Mouse (Mus musculus) layer of hippocampus, postnatal 25 days (tissue): ENCODE measurements around the gene Ifnk. TPM values are rescaled to one million over a fixed set of nuclear protein-coding genes. Genes with fewer than 3 reads are reported as not detected.
A peak's percentile ranks its signal among the peaks of the same experiment; 100 is the strongest.

Experiments used
- DNase-seq, 2 experiments: peaks; one replicate each; pipeline ENCODE4 v3.0.0; 2022; ENCODE audit warnings: mixed read lengths in 2 of 2, low spot score in 1 of 2; ENCODE audit errors: extremely low spot score in 1 of 2
- total RNA-seq, 2 experiments: library from RNA; stranded (reverse); gene quantifications; 2 replicates each; pipeline ENCODE4 v1.2.3; 2021

Ifnk gene
- total RNA-seq, 2 experiments from 2014 or later, result not detected

DNA sequence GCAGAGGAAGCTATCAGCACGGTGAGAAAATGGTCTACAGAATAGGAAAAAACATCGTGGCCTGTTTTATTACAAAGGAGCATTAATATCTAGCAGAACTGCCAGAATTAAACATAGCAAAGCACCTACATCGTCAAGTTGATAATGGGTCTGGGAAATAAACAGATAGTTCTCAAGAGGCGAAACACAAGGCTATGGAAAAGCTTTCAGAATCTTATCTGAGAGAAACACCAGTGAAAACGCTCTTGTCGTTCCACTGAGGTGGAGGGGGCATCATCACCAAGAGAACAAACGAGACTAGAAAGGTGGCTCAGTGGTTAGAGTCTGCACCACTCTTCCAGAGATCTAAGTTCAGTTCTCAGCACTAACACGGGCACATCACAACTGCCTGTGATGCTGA is 14.9 kb upstream of the Ifnk start:
- DNase-seq, result no peak

DNA sequence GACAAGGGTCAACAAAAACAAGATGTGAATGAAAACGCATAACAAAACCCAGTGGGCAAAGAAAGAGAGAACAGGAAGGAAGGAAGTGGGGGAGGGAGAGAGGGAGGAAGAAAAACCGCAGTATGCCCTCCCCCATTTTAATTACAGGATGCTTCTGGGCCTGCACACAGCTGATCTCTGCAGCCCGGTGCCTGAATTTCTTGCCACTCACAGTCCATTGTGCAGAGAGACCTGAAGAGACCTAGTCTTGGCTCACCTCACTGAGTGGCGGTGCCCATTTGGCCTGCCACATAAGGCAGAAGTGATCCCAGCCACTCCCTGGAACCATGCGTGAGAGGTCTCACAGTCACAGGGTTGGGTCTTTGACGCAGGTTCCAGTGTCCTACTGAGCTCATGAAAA is 13.8 kb upstream of the Ifnk start:
- DNase-seq, result no peak

DNA sequence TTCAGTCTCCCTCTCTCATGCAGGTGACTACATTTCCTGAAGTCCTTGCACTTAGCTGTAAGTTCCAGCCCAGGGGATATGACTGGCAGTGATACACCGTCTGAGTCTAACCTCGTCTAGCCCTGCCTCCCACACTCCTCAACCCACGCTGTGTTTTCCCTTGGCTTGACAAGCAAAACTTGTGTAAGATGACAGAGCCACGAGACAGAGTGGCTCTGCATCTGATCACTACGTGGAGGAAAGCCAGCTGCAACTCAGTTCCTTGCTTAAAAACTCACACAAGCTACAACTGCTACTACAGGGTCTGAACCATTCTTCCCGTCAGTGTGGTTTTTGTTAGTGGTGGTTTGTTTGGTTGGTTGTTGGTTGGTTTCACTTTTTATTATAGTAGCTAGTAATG is 11.5 kb upstream of the Ifnk start:
- DNase-seq, result no peak

DNA sequence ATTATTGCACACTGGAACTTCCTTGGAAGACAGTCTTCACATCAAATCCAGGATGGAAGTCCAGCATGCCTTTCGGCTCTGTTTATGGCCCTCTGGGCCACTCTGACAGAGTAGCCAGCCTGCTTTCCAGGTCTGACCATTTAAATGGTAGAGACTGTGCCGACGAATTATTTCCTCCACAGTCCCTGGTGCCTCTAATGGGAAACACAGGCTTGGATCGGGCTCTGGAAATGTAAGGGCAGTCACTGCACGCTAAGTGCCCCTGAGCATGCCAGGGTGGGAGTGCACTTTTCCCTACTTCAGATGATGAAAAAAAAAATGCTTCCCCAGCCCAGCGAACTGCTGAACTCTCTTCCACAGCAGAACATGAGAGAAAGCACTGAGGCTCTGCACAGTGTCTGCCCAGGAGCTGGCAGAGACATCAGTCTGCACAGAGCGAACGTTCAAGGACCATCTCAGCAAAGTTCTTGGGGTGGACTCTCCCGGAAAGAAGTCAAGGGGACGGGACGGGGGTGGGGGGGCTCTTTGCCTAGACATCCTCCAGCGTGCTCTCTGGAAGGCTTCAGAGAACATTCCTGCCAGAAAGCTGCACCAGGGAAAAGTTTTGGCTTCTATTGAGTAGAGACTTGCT is 8.3 kb upstream of the Ifnk start:
- DNase-seq, result no peak

DNA sequence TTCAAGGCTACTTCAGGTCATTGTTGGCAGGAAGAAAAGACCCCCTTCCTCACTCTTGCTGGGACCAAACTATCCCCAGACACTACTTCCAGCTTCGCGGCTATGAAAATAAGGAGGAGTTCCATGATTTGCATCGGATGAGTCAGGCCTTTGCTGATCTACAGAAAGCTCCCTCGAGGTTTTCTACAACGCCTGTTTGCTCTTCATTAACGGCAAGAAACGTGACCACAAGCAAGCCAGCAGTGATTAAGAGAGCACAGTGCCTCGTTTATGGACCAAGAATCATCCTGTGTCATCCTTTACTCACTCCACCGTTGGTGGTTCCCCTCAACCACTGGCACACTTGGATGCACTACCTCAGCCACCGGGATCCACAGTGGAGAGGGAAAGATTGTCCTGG is 6.1 kb upstream of the Ifnk start:
- DNase-seq, result no peak

DNA sequence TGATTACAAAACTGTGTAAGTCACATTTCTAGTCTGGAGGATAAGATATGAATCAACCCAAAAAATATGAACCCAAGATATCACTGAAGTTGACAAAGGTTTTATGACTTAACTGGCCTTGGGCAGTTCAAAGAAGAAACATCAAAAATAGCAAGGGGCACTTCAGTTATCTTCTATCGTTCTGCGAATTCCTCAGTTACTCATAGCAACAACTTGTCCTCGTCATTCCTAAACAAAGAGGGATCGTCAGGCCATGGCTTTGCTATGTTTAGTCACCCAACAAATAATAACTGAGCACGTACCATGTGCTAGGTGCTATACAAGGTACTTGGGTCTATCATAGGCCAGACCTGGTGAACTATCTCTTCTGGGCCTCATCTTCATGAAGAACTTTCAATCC is 5.3 kb upstream of the Ifnk start:
- DNase-seq, result no peak

DNA sequence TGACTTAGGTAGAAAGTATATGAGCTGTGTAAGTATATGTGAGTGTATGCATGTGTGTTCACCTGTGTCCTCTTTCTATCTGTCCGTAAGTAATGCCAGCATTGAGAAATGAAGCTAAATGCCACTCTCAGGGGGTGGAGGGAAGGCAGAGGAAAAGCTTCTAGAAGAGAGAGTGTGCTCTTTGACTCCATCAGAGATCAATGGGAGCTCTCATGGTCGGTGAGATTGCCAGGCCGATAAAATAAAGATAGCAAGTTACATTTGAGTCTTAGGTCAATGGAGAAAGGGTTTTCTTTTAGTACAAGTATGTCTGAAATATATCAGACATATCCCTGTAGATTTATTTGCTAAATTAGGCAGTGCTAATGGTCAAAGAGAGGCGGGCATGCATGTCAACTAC is 3.5 kb upstream of the Ifnk start:
- no peak for DNase-seq

DNA sequence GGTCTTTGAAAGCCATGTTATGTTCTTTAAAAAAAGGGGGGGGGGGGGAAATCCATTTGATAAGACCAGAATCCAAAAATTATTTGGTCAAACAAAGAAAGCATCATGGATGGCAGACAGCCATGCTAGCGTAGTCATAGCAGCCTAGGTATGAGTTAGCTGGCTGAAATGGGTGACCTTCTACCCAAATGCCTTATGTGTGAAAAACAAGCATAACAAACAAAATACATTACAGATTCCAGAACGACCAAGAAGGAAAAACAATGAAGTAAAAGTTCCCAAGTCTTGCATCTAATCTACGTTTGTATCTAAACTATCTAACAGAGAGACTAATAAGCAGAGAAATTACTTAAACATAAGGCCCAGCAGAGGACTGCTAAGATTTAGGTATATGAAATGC is 1.1 kb upstream of the Ifnk start:
- DNase-seq, result no peak

DNA sequence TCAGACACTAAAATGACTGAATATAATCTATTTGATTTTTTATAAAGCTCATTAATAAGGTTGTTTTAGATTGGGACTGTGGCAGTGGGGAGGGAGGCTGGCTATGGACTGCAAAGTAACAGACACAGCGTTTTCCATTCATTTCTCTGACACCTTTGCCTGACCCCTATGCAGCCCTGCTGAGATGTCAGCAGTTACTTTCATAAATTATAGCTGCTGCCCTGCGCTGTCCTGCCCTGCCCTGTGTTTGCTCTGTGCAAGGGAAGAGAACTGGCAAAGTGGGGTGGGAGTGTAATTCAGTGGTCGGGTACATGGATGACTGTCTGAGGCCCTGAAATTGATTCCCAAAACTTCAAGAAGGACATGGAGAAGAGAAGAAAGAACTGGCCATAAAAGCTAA is 2.2 kb downstream of the Ifnk start:
- DNase-seq, result no peak

DNA sequence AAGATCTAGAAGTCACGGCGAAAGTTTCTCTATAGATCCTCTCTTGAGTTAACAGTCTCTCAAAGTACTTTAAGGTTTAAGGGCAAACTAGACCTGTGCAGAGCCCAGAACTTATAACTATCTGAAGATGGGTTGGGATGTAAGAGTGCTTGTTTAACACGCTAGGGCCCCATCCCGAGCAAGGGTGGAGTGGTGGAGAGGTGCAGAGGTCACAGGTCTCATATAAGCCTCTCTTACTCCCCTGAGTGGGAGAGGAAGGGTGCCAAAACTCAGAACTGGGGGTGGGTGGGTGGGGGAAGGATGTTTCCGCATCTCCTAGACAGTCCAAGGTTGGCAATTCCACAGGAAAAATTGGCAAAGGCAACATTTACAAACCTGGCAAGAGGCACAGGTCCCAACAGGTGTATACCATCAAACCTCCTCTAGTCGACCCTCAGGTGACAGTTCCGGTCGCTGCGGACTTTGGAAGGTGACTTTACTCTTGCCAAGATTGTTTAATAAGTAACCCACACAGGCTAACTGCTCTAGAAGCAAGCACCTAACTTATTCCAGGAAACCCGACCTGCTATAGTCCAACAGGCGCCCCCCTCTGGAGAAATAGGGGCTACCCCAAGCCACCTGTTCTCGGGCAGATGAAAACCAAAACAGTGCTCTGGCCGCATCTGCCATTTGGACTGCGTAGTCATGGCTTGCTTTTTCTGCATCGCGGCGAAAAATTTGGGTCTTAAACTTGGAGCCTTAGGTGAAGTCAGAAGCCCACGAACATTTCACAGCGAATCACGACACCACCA is 3.5 kb downstream of the Ifnk start:
- DNase-seq, result peak in 1 of 2 experiments; percentile 25

DNA sequence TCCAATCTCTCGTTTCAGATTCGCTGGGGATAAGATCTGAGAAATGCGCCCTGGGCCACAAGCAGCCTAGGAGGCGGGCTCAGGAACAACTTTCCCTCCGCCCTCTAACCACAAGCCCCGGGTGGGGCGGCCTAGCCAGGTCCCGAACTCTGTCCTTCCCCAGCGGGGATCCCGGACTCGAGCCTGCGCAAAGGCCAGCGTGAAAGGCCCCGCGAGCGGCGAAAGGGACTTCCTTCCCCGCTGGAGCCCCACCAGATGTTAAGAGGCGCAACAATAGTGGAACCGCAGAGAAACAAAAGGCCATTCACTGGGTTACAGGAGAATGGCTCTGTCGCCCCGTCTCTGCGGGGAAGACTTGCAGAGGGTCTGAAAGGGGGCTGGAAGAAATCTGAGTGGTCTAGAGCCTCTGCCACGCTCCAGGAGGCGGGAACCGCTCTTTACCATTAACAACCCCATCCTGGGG is 4.3 kb downstream of the Ifnk start:
- DNase-seq, result peak in 1 of 2 experiments; percentile 10

DNA sequence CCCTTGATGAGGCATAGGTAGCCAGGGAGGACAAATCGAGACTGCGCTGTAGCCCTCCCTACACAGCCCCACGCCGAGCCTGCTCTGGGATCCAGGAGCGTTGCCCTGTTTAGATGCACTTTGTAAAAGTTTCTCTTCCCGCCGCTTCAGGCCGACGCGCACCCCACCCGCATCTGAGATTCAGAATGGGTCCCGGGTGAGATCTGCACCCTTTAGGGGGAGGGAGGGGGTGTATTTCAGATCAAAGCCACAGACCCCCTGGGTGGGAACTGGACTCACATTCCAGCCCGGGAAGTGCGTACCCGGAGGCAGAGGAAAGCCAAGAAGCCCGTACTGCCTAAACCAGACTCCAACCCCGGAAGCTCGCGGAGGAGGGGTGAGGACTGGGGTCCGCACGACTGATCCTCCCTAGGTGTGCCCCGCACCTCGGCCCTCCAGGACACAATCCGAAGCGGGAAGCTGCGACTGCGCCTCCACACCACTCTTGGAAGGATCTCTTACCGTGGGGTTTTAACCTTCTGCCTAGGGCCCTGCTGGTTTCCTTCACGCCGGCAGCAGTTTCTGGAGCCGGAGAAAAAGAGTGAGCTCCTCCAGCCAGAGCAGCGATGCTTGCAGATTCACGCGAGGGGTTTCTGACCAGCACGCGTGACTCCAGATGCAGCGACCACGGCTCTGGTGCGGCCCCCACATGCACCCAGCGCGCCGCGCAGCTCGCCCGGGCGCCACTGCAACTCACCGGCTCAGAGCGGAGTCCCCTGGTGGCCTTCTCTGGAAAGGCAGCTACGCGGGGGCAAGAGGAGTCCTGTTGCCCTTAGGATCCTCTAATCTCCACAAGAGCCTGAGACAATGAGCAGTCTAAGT is 5.1 kb downstream of the Ifnk start, which contains the start of gene Mob3b:
Mob3b (minus strand) TSS at position 734 of the 861 bp plus-strand sequence.
- peak; percentile 73 to 88 for DNase-seq

DNA sequence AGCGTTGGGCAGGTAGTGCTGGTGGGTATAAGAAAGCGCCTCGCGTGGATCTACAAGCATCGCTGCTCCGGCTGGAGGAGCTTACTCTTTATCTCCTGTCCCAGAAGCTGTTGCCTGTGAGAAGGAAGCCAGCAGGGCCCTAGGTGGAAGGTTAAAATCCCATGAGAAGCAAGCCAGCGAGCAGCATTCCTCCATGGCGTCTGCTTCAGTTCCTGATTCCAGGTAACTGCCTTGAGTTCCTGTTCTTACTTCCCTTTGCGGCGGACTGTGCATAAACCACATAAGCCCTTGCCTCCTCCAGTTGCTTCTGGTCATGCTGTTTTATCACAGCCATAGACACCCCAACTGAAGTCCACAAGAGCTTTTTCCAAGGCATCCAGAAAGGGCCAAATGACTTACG is 6.0 kb downstream of the Ifnk start:
- no peak for DNase-seq

DNA sequence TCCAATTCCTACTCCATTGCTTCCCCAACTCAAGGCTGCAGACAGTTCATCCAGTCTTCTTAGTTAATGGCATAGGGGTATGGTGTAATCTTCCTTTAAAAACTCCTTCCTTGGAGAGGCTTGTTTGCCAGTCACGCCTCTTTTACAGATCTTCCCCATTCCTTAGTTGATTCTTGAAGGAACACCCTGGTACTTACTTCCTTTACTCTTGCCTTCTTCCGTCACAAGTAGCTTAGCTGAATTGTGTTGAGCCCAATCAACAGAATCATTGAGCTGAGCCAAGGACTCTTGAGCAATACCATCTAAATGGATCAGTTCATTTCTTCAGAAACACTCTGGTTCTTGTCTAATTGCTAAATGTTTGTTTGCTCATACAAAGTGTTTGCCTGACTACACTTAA is 13.4 kb downstream of the Ifnk start:
- no peak for DNase-seq

DNA sequence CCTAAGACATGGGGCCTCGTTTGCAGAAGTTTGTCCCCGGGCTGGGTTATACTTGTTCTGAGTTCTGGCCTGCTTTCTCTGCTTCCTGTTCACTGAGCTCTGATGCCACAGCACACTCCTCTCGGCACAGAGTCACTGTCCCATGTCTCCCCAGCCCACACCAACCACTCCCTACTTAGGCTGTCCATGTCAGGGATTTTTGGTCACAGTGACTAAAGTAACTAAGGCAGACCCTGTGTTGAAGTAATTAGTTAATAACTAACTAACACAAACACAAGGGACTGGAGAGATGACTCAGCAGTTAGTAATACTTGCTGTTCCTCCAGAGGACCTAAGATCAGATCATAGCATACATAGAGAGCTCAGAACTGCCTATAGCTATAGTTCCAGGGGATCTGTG is 14.1 kb downstream of the Ifnk start:
- no peak for DNase-seq

DNA sequence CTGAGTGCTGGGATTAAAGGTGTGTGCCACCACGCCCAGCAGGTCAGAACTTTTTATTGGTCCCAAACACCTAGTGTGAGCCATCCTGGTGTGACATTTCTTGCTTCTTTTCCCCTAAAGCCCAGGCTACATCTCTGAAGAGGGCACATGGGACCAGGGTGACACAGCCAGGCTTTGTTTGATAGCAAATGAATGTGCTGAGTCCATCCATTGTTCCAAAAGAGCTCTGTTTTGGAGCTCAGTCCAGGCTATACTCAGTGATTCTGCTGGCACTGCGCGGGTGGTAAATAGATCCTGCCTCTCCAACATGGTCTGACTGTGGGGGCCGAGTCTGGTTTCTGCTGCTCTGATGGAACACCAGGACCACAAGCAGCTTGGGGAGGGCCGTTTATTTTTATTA is 16.0 kb downstream of the Ifnk start:
- no peak for DNase-seq

DNA sequence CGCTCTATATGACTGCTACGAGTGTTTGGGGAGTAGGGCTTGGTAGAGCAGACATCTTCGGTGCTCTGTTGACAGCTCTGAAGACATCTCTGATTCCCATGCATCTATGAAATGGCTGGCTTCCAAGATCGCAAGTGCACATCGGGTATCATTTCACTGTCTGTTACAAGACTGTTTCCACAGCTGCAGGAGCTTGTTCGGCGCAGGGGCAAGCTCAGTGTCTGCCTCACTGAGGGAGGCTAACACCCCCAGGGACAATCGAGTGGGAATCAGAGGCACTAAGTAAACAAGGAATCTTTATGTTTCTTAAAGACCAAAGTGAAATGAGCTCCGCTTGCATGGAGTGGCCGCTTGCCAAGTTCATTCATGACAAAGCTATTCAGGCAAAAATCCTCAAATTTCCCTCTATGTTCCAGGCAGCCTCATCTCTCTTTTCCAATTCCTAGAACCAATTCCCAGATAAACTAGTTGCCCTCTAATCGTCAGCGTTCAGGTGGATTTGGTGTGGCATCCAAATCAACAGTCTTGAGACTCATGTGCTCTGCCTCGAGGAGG is 17.8 kb downstream of the Ifnk start:
- no peak for DNase-seq

DNA sequence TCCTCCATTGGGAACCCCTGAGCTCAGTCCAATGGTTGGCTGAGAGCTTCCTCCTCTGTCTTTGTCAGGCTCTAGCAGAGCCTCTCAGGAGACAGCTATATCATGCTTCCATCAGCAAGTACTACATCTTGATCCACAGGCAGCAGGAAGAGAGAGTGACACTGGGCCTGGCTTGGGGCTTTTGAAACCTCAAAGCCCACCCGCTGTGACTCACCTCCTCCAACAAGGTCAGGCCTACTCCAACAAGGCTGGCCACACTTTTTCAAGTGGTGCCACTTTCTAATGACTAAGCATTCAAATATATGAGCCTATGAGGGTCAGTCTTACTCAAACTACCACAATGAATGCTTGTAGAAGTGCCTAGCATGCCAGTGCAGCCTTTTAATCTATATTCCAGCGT is 20.6 kb downstream of the Ifnk start:
- no peak for DNase-seq

DNA sequence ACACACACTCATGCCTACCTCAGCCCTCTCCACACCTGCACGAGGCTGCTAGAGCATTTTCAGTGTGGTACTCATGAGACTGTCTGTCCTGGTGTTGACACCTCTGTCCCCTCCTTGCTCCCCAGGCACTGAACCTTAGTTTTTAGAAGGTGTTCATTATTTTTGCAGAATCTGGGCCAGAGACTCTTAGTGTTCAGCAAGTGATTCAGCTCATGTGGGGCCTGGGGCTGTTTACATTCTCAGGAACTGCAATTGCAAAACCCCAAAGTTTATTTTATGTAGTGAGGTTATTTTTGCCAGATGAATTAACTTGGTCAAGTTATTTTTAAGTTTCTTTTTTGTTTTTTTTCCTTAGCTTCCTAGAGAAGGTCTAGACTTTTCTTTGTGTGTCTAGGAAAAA is 21.7 kb downstream of the Ifnk start:
- no peak for DNase-seq

DNA sequence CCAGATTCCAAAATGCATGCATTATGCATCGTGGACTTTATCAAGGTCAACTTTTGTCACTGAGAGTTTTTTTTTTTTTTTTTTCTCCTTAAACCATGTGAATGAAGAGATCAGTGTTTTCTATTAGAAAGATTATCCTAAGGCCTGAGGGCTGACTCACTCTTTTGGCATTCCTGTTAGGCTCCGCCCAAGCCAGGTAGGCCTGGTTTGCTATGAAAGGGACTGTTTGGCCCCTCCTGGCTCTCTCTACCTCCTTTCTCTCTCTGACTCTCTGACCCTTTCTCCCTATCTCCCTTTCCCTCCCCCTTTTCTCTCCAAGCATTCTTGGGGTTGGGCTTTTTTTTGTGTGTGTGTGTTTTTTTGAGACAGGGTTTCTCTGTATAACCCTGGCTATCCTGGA is 23.7 kb downstream of the Ifnk start:
- DNase-seq, result no peak
